Mouse (Mus musculus): ENCODE results near the gene Dnajb14.
"Not testable (repeated sequence)": the region's sequence is repeated elsewhere in the genome, so short reads cannot be mapped to it uniquely, and the experiment has no call there.

Gene Dnajb14

GRCm38 (mm10) chr3:137863330-137864123 is 3.9 kb upstream of the Dnajb14 start:
- DNase-seq (ENCODE audit: low spot score in 2 of 2) = no peak

- peak; percentile 97 to 98 for DNase-seq (ENCODE audit: low spot score in 2 of 2)
Measured at GRCm38 (mm10) chr3:137864124-137864987, 3.1 kb upstream of the Dnajb14 start, which contains the start of gene H2afz. TSS of gene H2afz (plus strand) at chr3:137864487.

GRCm38 (mm10) chr3:137864988-137865982 is 2.2 kb upstream of the Dnajb14 start:
- DNase-seq (ENCODE audit: low spot score in 2 of 2) = peak; percentile 75 to 80

- DNase-seq (ENCODE audit: low spot score in 2 of 2) = no peak
Measured at GRCm38 (mm10) chr3:137867133-137867436, 390 bp upstream of the Dnajb14 start.

- no peak for DNase-seq (ENCODE audit: low spot score in 2 of 2)
Measured at GRCm38 (mm10) chr3:137868094-137868913, 829 bp downstream of the Dnajb14 start.

GRCm38 (mm10) chr3:137869395-137869794 is 1.9 kb downstream of the Dnajb14 start:
- no peak for DNase-seq (ENCODE audit: low spot score in 2 of 2)

GRCm38 (mm10) chr3:137879313-137879712 is 11.8 kb downstream of the Dnajb14 start:
- no peak for DNase-seq (ENCODE audit: low spot score in 2 of 2)

GRCm38 (mm10) chr3:137880109-137880748 is 12.8 kb downstream of the Dnajb14 start:
- no peak for DNase-seq (ENCODE audit: low spot score in 2 of 2)

GRCm38 (mm10) chr3:137881093-137881492 is 13.6 kb downstream of the Dnajb14 start:
- no peak for DNase-seq (ENCODE audit: low spot score in 2 of 2)

GRCm38 (mm10) chr3:137887961-137888360 is 20.5 kb downstream of the Dnajb14 start:
- no peak for DNase-seq (ENCODE audit: low spot score in 2 of 2)

GRCm38 (mm10) chr3:137891089-137891488 is 23.6 kb downstream of the Dnajb14 start:
- DNase-seq (ENCODE audit: low spot score in 2 of 2) = no peak

GRCm38 (mm10) chr3:137892118-137892517 is 24.6 kb downstream of the Dnajb14 start:
- no peak for DNase-seq (ENCODE audit: low spot score in 2 of 2)

- DNase-seq (ENCODE audit: low spot score in 2 of 2) = no peak
Measured at GRCm38 (mm10) chr3:137893789-137894188, 26.3 kb downstream of the Dnajb14 start.

- DNase-seq (ENCODE audit: low spot score in 2 of 2) = no peak
Measured at GRCm38 (mm10) chr3:137895196-137895595, 27.7 kb downstream of the Dnajb14 start.

GRCm38 (mm10) chr3:137896386-137896785 is 28.9 kb downstream of the Dnajb14 start:
- no peak for DNase-seq (ENCODE audit: low spot score in 2 of 2)

GRCm38 (mm10) chr3:137896867-137897266 is 29.4 kb downstream of the Dnajb14 start:
- no peak for DNase-seq (ENCODE audit: low spot score in 2 of 2)

- DNase-seq (ENCODE audit: low spot score in 2 of 2) = no peak
Measured at GRCm38 (mm10) chr3:137897685-137898084, 30.2 kb downstream of the Dnajb14 start.

GRCm38 (mm10) chr3:137900149-137900548 is 32.7 kb downstream of the Dnajb14 start:
- no peak for DNase-seq (ENCODE audit: low spot score in 2 of 2)

GRCm38 (mm10) chr3:137913093-137913492 is 45.6 kb downstream of the Dnajb14 start:
- DNase-seq (ENCODE audit: low spot score in 2 of 2) = no peak

- DNase-seq (ENCODE audit: low spot score in 2 of 2) = not testable (repeated sequence)
Measured at GRCm38 (mm10) chr3:137914567-137914966, 47.1 kb downstream of the Dnajb14 start.
